Mouse (Mus musculus) neural tube, embryonic 11.5 days (tissue): Measurements from ENCODE around the gene Agt. TPM values are rescaled to one million over a fixed set of nuclear protein-coding genes. Genes with fewer than 3 reads are reported as not detected.

Experiments
- ATAC-seq: fragments of 200-750 bp; cut with Nextera tagmentation; 2 replicates; pipeline ENCODE4 v1.8.0; 2017; ENCODE audit warnings: moderate number of reproducible peaks, mild to moderate bottlenecking, moderate TSS enrichment, moderate library complexity; ENCODE audit not compliant: insufficient read depth, low FRiP score, low TSS enrichment
- DNase-seq: peaks from one replicate; pipeline ENCODE4 v3.0.0-alpha.2; 2015; ENCODE audit warnings: low spot score
- H3K27ac ChIP-seq: fragments of 300-500 bp; sonication (generic); 2 replicates; pipeline ENCODE4 v1.5.1; 2014; ENCODE audit warnings: low read depth, mild to moderate bottlenecking, low read length
- H3K27me3 ChIP-seq: fragments of 300-500 bp; sonication (generic); 2 replicates; pipeline ENCODE4 v1.6.1; 2014; ENCODE audit warnings: mild to moderate bottlenecking, low read length, mixed read lengths; ENCODE audit not compliant: control insufficient read depth, insufficient read depth
- H3K36me3 ChIP-seq: fragments of 300-500 bp; sonication (generic); 2 replicates; pipeline ENCODE4 v1.6.1; 2014; ENCODE audit warnings: mild to moderate bottlenecking, low read length, moderate library complexity, mixed read lengths; ENCODE audit not compliant: control insufficient read depth, insufficient read depth
- H3K4me1 ChIP-seq: fragments of 300-500 bp; sonication (generic); 2 replicates; pipeline ENCODE4 v1.6.1; 2014; ENCODE audit warnings: low read length, mixed read lengths; ENCODE audit not compliant: control insufficient read depth, insufficient read depth
- H3K4me2 ChIP-seq: fragments of 300-500 bp; sonication (generic); 2 replicates; pipeline ENCODE4 v1.6.1; 2014; ENCODE audit warnings: low read depth, mild to moderate bottlenecking, moderate library complexity
- H3K4me3 ChIP-seq: fragments of 300-500 bp; sonication (generic); 2 replicates; pipeline ENCODE4 v1.5.1; 2014; ENCODE audit warnings: low read depth, low read length
- H3K9ac ChIP-seq: fragments of 300-500 bp; sonication (generic); 2 replicates; pipeline ENCODE4 v1.6.1; 2014; ENCODE audit warnings: mild to moderate bottlenecking, low read length
- H3K9me3 ChIP-seq: fragments of 300-500 bp; sonication (generic); 2 replicates; pipeline ENCODE4 v1.6.1; 2016; ENCODE audit warnings: low read length; ENCODE audit not compliant: control insufficient read depth
- WGBS: fragments of 180-500 bp; shearing (Covaris S2); extraction: QIAGEN DNeasy Blood & Tissue Kit; methylation state at CpG from one replicate; pipeline ENCODE4 v1.1.7; 2014; 5-methylcytosine and 5-hydroxymethylcytosine counted together
- polyA plus RNA-seq: library from polyadenylated mRNA; unstranded; fragments of >200 nt; fragmentation: Nextera tagmentation; extraction: Ambion mirVana; gene quantifications from 2 replicates; pipeline ENCODE4 v1.2.1, GENCODE M21; 2014

Agt gene
- polyA plus RNA-seq, 1 experiment from 2014 or later: 0.12 TPM

GRCm38 (mm10) chr8:124546371-124546770, 23.1 kb downstream of the Agt start:
- no peaks in the 10 kb centered on the region for H3K27me3 ChIP-seq
- no peak overlapping the region for H3K9ac ChIP-seq
- H3K4me3 ChIP-seq: no peak overlapping the region
- no peak for ATAC-seq
- no peaks in the 10 kb centered on the region for H3K4me1 ChIP-seq
- no peak overlapping the region for H3K4me2 ChIP-seq
- DNase-seq: no peak
- H3K9me3 ChIP-seq: no peaks in the 10 kb centered on the region
- 91% methylated on average over 6 of the region's 6 CpGs for WGBS
- H3K36me3 ChIP-seq: peaks cover 27% of the 10 kb centered on the region
- H3K27ac ChIP-seq: no peak overlapping the region

- no peak overlapping the region for H3K9ac ChIP-seq
- no peaks in the 10 kb centered on the region for H3K4me1 ChIP-seq
- ATAC-seq: no peak
- H3K27me3 ChIP-seq: no peaks in the 10 kb centered on the region
- H3K4me3 ChIP-seq: no peak overlapping the region
- no peak overlapping the region for H3K27ac ChIP-seq
- no peak overlapping the region for H3K4me2 ChIP-seq
- H3K9me3 ChIP-seq: no peaks in the 10 kb centered on the region
- peaks cover 14% of the 10 kb centered on the region for H3K36me3 ChIP-seq
- WGBS: 96% methylated on average over 5 of the region's 5 CpGs
- no peak for DNase-seq
These were observed 26.2 kb downstream of the Agt start for GRCm38 (mm10) chr8:124543272-124543671.

- Histone ChIP-seq H3K27ac (no peak overlapping the region), H3K4me2 (no peak overlapping the region), H3K4me3 (no peak overlapping the region), H3K4me1 (no peaks in the 10 kb centered on the region), H3K9ac (no peak overlapping the region), H3K9me3 (no peaks in the 10 kb centered on the region), H3K36me3 (peaks cover 15% of the 10 kb centered on the region), H3K27me3 (no peaks in the 10 kb centered on the region)
- ATAC-seq: no peak
- 87% methylated on average over 4 of the region's 4 CpGs for WGBS
- DNase-seq: no peak
These were observed 27.5 kb downstream of the Agt start for GRCm38 (mm10) chr8:124542001-124542400.

GRCm38 (mm10) chr8:124540906-124541305, 28.6 kb downstream of the Agt start:
- Histone ChIP-seq H3K4me1 (no peaks in the 10 kb centered on the region), H3K27me3 (no peaks in the 10 kb centered on the region), H3K36me3 (peaks cover 10% of the 10 kb centered on the region), H3K27ac (no peak overlapping the region), H3K9me3 (no peaks in the 10 kb centered on the region), H3K4me3 (no peak overlapping the region), H3K9ac (no peak overlapping the region), H3K4me2 (no peak overlapping the region)
- DNase-seq (no peak), ATAC-seq (no peak)
- WGBS: 93% methylated on average over 12 of the region's 12 CpGs

- Histone ChIP-seq H3K27ac (no peak overlapping the region), H3K9ac (no peak overlapping the region), H3K9me3 (no peaks in the 10 kb centered on the region), H3K4me1 (no peaks in the 10 kb centered on the region), H3K4me2 (no peak overlapping the region), H3K27me3 (no peaks in the 10 kb centered on the region), H3K4me3 (no peak overlapping the region), H3K36me3 (peaks cover 2% of the 10 kb centered on the region)
- 87% methylated on average over 5 of the region's 5 CpGs for WGBS
- DNase-seq: no peak
- no peak for ATAC-seq
These were observed 34.1 kb downstream of the Agt start for GRCm38 (mm10) chr8:124535451-124535850.

GRCm38 (mm10) chr8:124532626-124533025, 36.9 kb downstream of the Agt start:
- H3K9me3 ChIP-seq: no peaks in the 10 kb centered on the region
- no peak overlapping the region for H3K27ac ChIP-seq
- DNase-seq: no peak
- H3K9ac ChIP-seq: no peak overlapping the region
- H3K4me2 ChIP-seq: no peak overlapping the region
- no peaks in the 10 kb centered on the region for H3K4me1 ChIP-seq
- WGBS: 93% methylated on average over 3 of the region's 3 CpGs
- no peak overlapping the region for H3K4me3 ChIP-seq
- ATAC-seq: no peak
- peaks cover 4% of the 10 kb centered on the region for H3K36me3 ChIP-seq
- H3K27me3 ChIP-seq: no peaks in the 10 kb centered on the region

- no peaks in the 10 kb centered on the region for H3K4me1 ChIP-seq
- peaks cover 4% of the 10 kb centered on the region for H3K36me3 ChIP-seq
These were observed 38.5 kb downstream of the Agt start for GRCm38 (mm10) chr8:124530996-124531395.

GRCm38 (mm10) chr8:124530556-124530955, 39.0 kb downstream of the Agt start:
- Histone ChIP-seq H3K4me3 (no peak overlapping the region), H3K27ac (no peak overlapping the region), H3K9ac (no peak overlapping the region), H3K4me2 (no peak overlapping the region), H3K27me3 (no peaks in the 10 kb centered on the region), H3K4me1 (no peaks in the 10 kb centered on the region), H3K36me3 (peaks cover 4% of the 10 kb centered on the region), H3K9me3 (no peaks in the 10 kb centered on the region)
- WGBS: 98% methylated on average over 7 of the region's 7 CpGs
- DNase-seq: no peak
- no peak for ATAC-seq

More at GRCm38 (mm10) chr8:124530996-124531395, 38.5 kb downstream of the Agt start:
- ATAC-seq (no peak), DNase-seq (no peak)
- Histone ChIP-seq H3K9ac (no peak overlapping the region), H3K27me3 (no peaks in the 10 kb centered on the region), H3K4me3 (no peak overlapping the region), H3K4me2 (no peak overlapping the region), H3K9me3 (no peaks in the 10 kb centered on the region), H3K27ac (no peak overlapping the region)
- 95% methylated on average over 4 of the region's 4 CpGs for WGBS

GRCm38 (mm10) chr8:124530076-124530475, 39.4 kb downstream of the Agt start:
- no peaks in the 10 kb centered on the region for H3K27me3 ChIP-seq
- no peak overlapping the region for H3K27ac ChIP-seq
- H3K4me2 ChIP-seq: no peak overlapping the region
- no peak overlapping the region for H3K9ac ChIP-seq
- peaks cover 4% of the 10 kb centered on the region for H3K36me3 ChIP-seq
- no peak for ATAC-seq
- 87% methylated on average over 14 of the region's 14 CpGs for WGBS
- no peak for DNase-seq
- no peaks in the 10 kb centered on the region for H3K9me3 ChIP-seq
- H3K4me1 ChIP-seq: no peaks in the 10 kb centered on the region
- H3K4me3 ChIP-seq: no peak overlapping the region
